Mouse (Mus musculus): ENCODE results near the gene Mettl8. TPM values are rescaled to one million over a fixed set of nuclear protein-coding genes. Genes with fewer than 3 reads are reported as not detected.

Mettl8 gene
- polyA plus RNA-seq, 1 experiment from 2014 or later = 13.3 TPM

DNA sequence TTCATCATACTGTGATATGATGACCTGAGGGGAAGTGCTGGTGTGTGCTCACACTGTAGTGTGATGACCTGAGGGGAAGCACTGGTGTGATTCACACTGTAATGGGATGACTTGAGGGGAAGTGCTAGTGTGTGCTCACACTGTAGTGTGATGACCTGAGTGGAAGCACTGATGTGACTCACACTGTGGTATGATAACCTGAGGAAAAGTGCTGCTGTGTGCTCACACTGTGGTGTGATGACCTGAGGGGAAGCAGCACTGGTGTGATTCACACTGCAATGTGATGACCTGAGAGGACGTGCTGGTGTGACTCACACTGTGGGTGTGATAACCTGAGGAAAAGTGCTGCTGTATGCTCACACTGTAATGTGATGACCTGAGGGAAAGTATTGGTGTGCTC is 52.9 kb downstream of the Mettl8 start:
- Histone ChIP-seq H3K36me3 (ENCODE audit: control insufficient read depth, insufficient read depth, low read length) (no peaks in the 10 kb centered on the region), H3K27me3 (ENCODE audit: control insufficient read depth, insufficient read depth, low read length) (no peaks in the 10 kb centered on the region), H3K4me2 (ENCODE audit: low read depth, low read length) (no peak overlapping the region), H3K9me3 (ENCODE audit: control insufficient read depth, low read length) (no peaks in the 10 kb centered on the region), H3K4me1 (ENCODE audit: control insufficient read depth, insufficient read depth, low read length) (no peaks in the 10 kb centered on the region), H3K27ac (ENCODE audit: low read depth, low read length) (no peak overlapping the region), H3K9ac (replicated peaks; ENCODE audit: low read depth, low read length) (no peak overlapping the region), H3K4me3 (ENCODE audit: low read depth, low read length) (no peak overlapping the region)
- ATAC-seq (ENCODE audit: low read depth) = no peak
- WGBS = 85% methylated on average over 1 of the region's 1 CpGs

DNA sequence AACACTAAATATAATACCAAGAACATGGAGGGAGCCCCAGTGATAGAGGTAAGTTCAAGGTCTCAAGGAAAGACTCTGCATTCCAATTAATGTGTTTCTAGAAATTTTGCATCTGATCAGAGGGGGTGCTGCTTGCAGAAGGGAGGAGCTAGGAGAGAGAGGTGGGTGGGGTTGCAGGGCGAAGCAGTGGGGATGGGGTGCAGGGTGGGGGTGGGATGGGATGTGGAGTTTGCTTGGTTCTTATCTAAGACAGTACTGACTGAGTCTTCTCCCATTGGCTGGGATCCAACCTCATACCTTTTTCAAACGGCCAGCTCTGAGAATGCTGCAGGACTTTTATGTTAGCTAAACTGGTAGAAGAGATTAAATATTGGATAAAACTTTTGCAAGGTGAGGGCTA is 56.6 kb downstream of the Mettl8 start:
- WGBS = 73% methylated on average over 2 of the region's 2 CpGs
- Histone ChIP-seq H3K36me3 (ENCODE audit: control insufficient read depth, insufficient read depth, low read length) (no peaks in the 10 kb centered on the region), H3K9me3 (ENCODE audit: control insufficient read depth, low read length) (no peaks in the 10 kb centered on the region), H3K4me1 (ENCODE audit: control insufficient read depth, insufficient read depth, low read length) (no peaks in the 10 kb centered on the region), H3K4me3 (ENCODE audit: low read depth, low read length) (no peak overlapping the region), H3K27ac (ENCODE audit: low read depth, low read length) (no peak overlapping the region), H3K9ac (replicated peaks; ENCODE audit: low read depth, low read length) (no peak overlapping the region), H3K4me2 (ENCODE audit: low read depth, low read length) (no peak overlapping the region), H3K27me3 (ENCODE audit: control insufficient read depth, insufficient read depth, low read length) (no peaks in the 10 kb centered on the region)
- ATAC-seq (ENCODE audit: low read depth) = no peak

- no peaks in the 10 kb centered on the region for H3K36me3 ChIP-seq (ENCODE audit: control insufficient read depth, insufficient read depth, low read length)
- no peak overlapping the region for H3K4me2 ChIP-seq (ENCODE audit: low read depth, low read length)
- no peaks in the 10 kb centered on the region for H3K4me1 ChIP-seq (ENCODE audit: control insufficient read depth, insufficient read depth, low read length)
- no peak for ATAC-seq (ENCODE audit: low read depth)
- no peak overlapping the region for H3K27ac ChIP-seq (ENCODE audit: low read depth, low read length)
- no peaks in the 10 kb centered on the region for H3K27me3 ChIP-seq (ENCODE audit: control insufficient read depth, insufficient read depth, low read length)
- no peak overlapping the region for H3K4me3 ChIP-seq (ENCODE audit: low read depth, low read length)
- H3K9ac ChIP-seq (replicated peaks; ENCODE audit: low read depth, low read length) = no peak overlapping the region
- 98% methylated on average over 7 of the region's 7 CpGs for WGBS
- no peaks in the 10 kb centered on the region for H3K9me3 ChIP-seq (ENCODE audit: control insufficient read depth, low read length)
These were observed 58.9 kb downstream of the Mettl8 start for GRCm38 (mm10) chr2:70996438-70996837.

- H3K36me3 ChIP-seq (ENCODE audit: control insufficient read depth, insufficient read depth, low read length) = no peaks in the 10 kb centered on the region
- H3K9ac ChIP-seq (replicated peaks; ENCODE audit: low read depth, low read length) = no peak overlapping the region
- H3K27me3 ChIP-seq (ENCODE audit: control insufficient read depth, insufficient read depth, low read length) = no peaks in the 10 kb centered on the region
- no peak for ATAC-seq (ENCODE audit: low read depth)
- no peak overlapping the region for H3K4me2 ChIP-seq (ENCODE audit: low read depth, low read length)
- no peaks in the 10 kb centered on the region for H3K9me3 ChIP-seq (ENCODE audit: control insufficient read depth, low read length)
- no peaks in the 10 kb centered on the region for H3K4me1 ChIP-seq (ENCODE audit: control insufficient read depth, insufficient read depth, low read length)
- 98% methylated on average over 4 of the region's 4 CpGs for WGBS
- no peak overlapping the region for H3K27ac ChIP-seq (ENCODE audit: low read depth, low read length)
- H3K4me3 ChIP-seq (ENCODE audit: low read depth, low read length) = no peak overlapping the region
These were observed 59.5 kb downstream of the Mettl8 start for GRCm38 (mm10) chr2:70995900-70996299.

DNA sequence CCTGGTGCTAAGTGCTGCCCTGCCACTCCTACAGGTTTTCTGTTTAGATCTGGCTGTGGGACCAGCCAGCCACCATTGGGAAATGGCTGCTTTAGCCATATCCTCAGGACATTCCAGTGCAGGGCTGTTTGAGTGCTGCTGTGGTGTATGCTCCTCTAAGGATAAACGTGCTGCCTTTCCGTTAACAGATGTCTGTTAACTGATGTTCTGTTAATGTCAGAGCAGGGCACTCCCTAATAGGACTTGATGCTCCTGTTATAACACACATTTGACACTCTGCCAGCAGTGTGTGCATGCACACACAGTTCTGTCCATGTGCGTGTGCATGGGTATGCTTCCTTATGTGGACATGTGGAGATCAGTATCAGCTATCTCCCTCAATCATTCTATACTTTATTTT is 61.6 kb downstream of the Mettl8 start:
- ATAC-seq (ENCODE audit: low read depth) = no peak
- no peaks in the 10 kb centered on the region for H3K36me3 ChIP-seq (ENCODE audit: control insufficient read depth, insufficient read depth, low read length)
- WGBS = 75% methylated on average over 3 of the region's 3 CpGs
- no peak overlapping the region for H3K4me3 ChIP-seq (ENCODE audit: low read depth, low read length)
- H3K9me3 ChIP-seq (ENCODE audit: control insufficient read depth, low read length) = no peaks in the 10 kb centered on the region
- H3K27me3 ChIP-seq (ENCODE audit: control insufficient read depth, insufficient read depth, low read length) = no peaks in the 10 kb centered on the region
- peaks cover 7% of the 10 kb centered on the region for H3K4me1 ChIP-seq (ENCODE audit: control insufficient read depth, insufficient read depth, low read length)
- no peak overlapping the region for H3K4me2 ChIP-seq (ENCODE audit: low read depth, low read length)
- H3K9ac ChIP-seq (replicated peaks; ENCODE audit: low read depth, low read length) = no peak overlapping the region
- no peak overlapping the region for H3K27ac ChIP-seq (ENCODE audit: low read depth, low read length)

GRCm38 (mm10) chr2:70992715-70993114 is 62.7 kb downstream of the Mettl8 start:
- H3K9ac ChIP-seq (replicated peaks; ENCODE audit: low read depth, low read length) = no peak overlapping the region
- H3K9me3 ChIP-seq (ENCODE audit: control insufficient read depth, low read length) = no peaks in the 10 kb centered on the region
- H3K4me2 ChIP-seq (ENCODE audit: low read depth, low read length) = no peak overlapping the region
- no peaks in the 10 kb centered on the region for H3K36me3 ChIP-seq (ENCODE audit: control insufficient read depth, insufficient read depth, low read length)
- WGBS = 76% methylated on average over 2 of the region's 2 CpGs
- H3K27ac ChIP-seq (ENCODE audit: low read depth, low read length) = no peak overlapping the region
- peaks cover 7% of the 10 kb centered on the region for H3K4me1 ChIP-seq (ENCODE audit: control insufficient read depth, insufficient read depth, low read length)
- H3K27me3 ChIP-seq (ENCODE audit: control insufficient read depth, insufficient read depth, low read length) = no peaks in the 10 kb centered on the region
- ATAC-seq (ENCODE audit: low read depth) = no peak
- H3K4me3 ChIP-seq (ENCODE audit: low read depth, low read length) = no peak overlapping the region

GRCm38 (mm10) chr2:70990196-70990595 is 65.2 kb downstream of the Mettl8 start:
- no peaks in the 10 kb centered on the region for H3K9me3 ChIP-seq (ENCODE audit: control insufficient read depth, low read length)
- no peak overlapping the region for H3K27ac ChIP-seq (ENCODE audit: low read depth, low read length)
- no peaks in the 10 kb centered on the region for H3K27me3 ChIP-seq (ENCODE audit: control insufficient read depth, insufficient read depth, low read length)
- no peak for ATAC-seq (ENCODE audit: low read depth)
- no peak overlapping the region for H3K4me3 ChIP-seq (ENCODE audit: low read depth, low read length)
- 76% methylated on average over 4 of the region's 4 CpGs for WGBS
- peaks cover 7% of the 10 kb centered on the region for H3K4me1 ChIP-seq (ENCODE audit: control insufficient read depth, insufficient read depth, low read length)
- no peak overlapping the region for H3K4me2 ChIP-seq (ENCODE audit: low read depth, low read length)
- no peak overlapping the region for H3K9ac ChIP-seq (replicated peaks; ENCODE audit: low read depth, low read length)
- no peaks in the 10 kb centered on the region for H3K36me3 ChIP-seq (ENCODE audit: control insufficient read depth, insufficient read depth, low read length)

DNA sequence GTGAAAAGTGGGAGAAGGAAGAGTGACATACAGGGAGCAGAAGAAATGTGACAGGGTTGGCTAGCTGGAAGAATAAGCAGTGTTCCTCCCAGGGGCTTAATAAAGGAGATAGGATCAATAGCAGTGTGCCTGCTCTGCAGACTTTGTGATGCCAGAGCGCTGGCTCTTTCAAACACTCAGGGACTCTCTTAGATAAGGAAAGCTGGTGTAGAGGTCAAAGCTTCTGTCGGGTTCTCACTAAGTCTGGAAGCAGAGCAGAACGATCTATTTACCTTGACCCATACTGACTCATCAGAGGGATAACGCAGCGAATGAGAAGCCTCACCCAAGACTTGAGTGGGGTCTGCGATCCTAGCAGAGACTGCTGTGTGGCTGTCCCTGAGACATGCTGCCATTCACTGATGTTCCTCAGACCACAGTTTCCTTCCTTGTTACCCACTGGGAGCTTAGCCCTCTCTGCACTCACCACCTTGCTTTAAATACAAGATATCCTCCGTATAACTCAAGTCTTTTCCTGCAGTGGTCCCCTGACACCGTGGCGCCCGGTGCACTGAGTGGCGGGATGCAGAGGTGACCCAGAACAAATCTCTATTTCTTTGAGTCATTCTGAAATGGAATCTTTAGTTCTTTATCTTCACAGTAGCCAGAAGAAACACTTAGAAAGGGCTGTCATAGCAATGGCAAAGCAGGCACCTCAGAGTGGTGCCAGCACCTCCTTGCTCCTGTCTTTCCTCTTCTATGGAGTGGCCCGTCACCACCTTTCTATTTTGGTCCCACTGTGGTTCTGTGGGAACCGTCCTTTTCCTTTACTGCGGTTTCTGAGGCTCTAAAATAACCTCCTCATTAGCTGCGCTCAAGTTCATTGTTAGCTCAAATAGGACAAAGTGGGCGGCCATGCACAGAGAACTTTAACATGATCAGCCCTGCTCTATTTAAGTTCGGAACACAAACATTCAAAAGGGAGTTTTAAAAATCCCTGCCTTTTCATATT is 65.9 kb downstream of the Mettl8 start:
- Histone ChIP-seq H3K4me3 (ENCODE audit: low read depth, low read length) (no peak overlapping the region), H3K9ac (replicated peaks; ENCODE audit: low read depth, low read length) (no peak overlapping the region), H3K4me1 (ENCODE audit: control insufficient read depth, insufficient read depth, low read length) (peaks cover 7% of the 10 kb centered on the region), H3K4me2 (ENCODE audit: low read depth, low read length) (no peak overlapping the region), H3K36me3 (ENCODE audit: control insufficient read depth, insufficient read depth, low read length) (no peaks in the 10 kb centered on the region), H3K27me3 (ENCODE audit: control insufficient read depth, insufficient read depth, low read length) (no peaks in the 10 kb centered on the region), H3K27ac (ENCODE audit: low read depth, low read length) (no peak overlapping the region), H3K9me3 (ENCODE audit: control insufficient read depth, low read length) (no peaks in the 10 kb centered on the region)
- ATAC-seq (ENCODE audit: low read depth) = no peak
- WGBS = 68% methylated on average over 17 of the region's 17 CpGs

GRCm38 (mm10) chr2:70978271-70978670 is 77.1 kb downstream of the Mettl8 start:
- ATAC-seq (ENCODE audit: low read depth) = no peak
- H3K4me3 ChIP-seq (ENCODE audit: low read depth, low read length) = no peak overlapping the region
- H3K4me1 ChIP-seq (ENCODE audit: control insufficient read depth, insufficient read depth, low read length) = no peaks in the 10 kb centered on the region
- H3K9me3 ChIP-seq (ENCODE audit: control insufficient read depth, low read length) = no peaks in the 10 kb centered on the region
- 89% methylated on average over 5 of the region's 5 CpGs for WGBS
- H3K27me3 ChIP-seq (ENCODE audit: control insufficient read depth, insufficient read depth, low read length) = no peaks in the 10 kb centered on the region
- H3K27ac ChIP-seq (ENCODE audit: low read depth, low read length) = no peak overlapping the region
- H3K4me2 ChIP-seq (ENCODE audit: low read depth, low read length) = no peak overlapping the region
- H3K36me3 ChIP-seq (ENCODE audit: control insufficient read depth, insufficient read depth, low read length) = no peaks in the 10 kb centered on the region
- H3K9ac ChIP-seq (replicated peaks; ENCODE audit: low read depth, low read length) = no peak overlapping the region

Data from neural tube, embryonic 14.5 days (tissue).